Comparison of ENCODE assay signal across 21 mouse cellular contexts in the genomic region with DNA sequence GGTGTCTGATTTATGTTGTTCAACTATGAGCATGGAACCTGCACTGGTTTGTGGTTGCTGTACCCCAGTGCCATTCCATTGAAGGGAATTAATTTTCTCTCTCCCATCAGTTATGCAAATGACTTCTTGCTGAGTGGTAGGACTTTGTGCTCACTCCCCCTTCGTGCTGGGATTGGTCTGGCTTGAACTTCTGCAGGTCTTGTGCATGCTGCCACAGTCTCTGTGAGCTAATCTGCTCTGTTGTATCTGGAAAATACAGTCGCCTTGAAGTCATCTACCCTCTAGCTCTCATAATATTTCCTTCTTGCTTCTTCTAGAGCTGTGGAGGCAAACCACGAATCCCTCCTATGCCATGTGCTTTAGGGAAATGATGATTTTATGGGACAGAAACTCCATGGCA.
"Had no signal": no experiment of that assay in that cellular context is flagged by ENCODE, and none has a peak within 500 bp of the region (broad histone marks: within the 10 kb centered on the region; RNA-seq: fewer than 3 reads in every experiment).

No protein-coding gene starts in this region.

- H3K9me3 ChIP-seq: limb, embryonic 10.5 days; limb, embryonic 13.5 days; liver, embryonic 12.5 days; liver, embryonic 15.5 days; lung, embryonic 15.5 days; midbrain, embryonic 10.5 days; midbrain, embryonic 13.5 days; neural tube, embryonic 13.5 days had no signal

- ATAC-seq: liver, embryonic 12.5 days; midbrain, embryonic 13.5 days; midbrain, embryonic 16.5 days had no signal

- H3K36me3 ChIP-seq: limb, embryonic 10.5 days; limb, embryonic 13.5 days; liver, embryonic 12.5 days; liver, embryonic 15.5 days; lung, embryonic 15.5 days; midbrain, embryonic 10.5 days; midbrain, embryonic 13.5 days; neural tube, embryonic 13.5 days had no signal

- H3K27me3 ChIP-seq: limb, embryonic 13.5 days; liver, embryonic 12.5 days; liver, embryonic 15.5 days; lung, embryonic 15.5 days; megakaryocyte, embryonic 14.5 days; midbrain, embryonic 13.5 days; neural tube, embryonic 13.5 days had no signal

- H3K4me1 ChIP-seq: limb, embryonic 10.5 days; limb, embryonic 13.5 days; liver, embryonic 12.5 days; liver, embryonic 15.5 days; lung, embryonic 15.5 days; megakaryocyte, embryonic 14.5 days; midbrain, embryonic 10.5 days; midbrain, embryonic 13.5 days; neural tube, embryonic 13.5 days had no signal

- H3K4me2 ChIP-seq: limb, embryonic 13.5 days; liver, embryonic 12.5 days; liver, embryonic 15.5 days; lung, embryonic 15.5 days; midbrain, embryonic 13.5 days; neural tube, embryonic 13.5 days had no signal

- H3K9ac ChIP-seq: limb, embryonic 13.5 days; liver, embryonic 12.5 days; liver, embryonic 15.5 days; lung, embryonic 15.5 days; midbrain, embryonic 13.5 days; neural tube, embryonic 13.5 days had no signal

- DNase-seq: kidney, postnatal 10 days; liver; lung, adult 18-20 months; lung, postnatal 10 days; lung, postnatal 36 days; retina, postnatal 1 day; right cerebral cortex, postnatal 25 days; thymus, adult 18-20 months; thymus, postnatal 14 days; thymus, postnatal 4 days had no signal

- H3K27ac ChIP-seq: limb, embryonic 10.5 days; limb, embryonic 13.5 days; liver, embryonic 12.5 days; liver, embryonic 15.5 days; lung, embryonic 15.5 days; midbrain, embryonic 10.5 days; midbrain, embryonic 13.5 days; neural tube, embryonic 13.5 days had no signal

- H3K4me3 ChIP-seq: limb, embryonic 10.5 days; limb, embryonic 13.5 days; liver, embryonic 12.5 days; liver, embryonic 15.5 days; lung, embryonic 15.5 days; megakaryocyte, embryonic 14.5 days; midbrain, embryonic 10.5 days; midbrain, embryonic 13.5 days; myocyte; neural tube, embryonic 13.5 days had no signal
